ENCODE assay signal across 9 mouse cellular contexts in genomic region chr3:89228836-89229235, GRCm38 (mm10). TPM values are rescaled to one million over a fixed set of nuclear protein-coding genes. Genes with fewer than 3 reads are reported as not detected.
DNase-seq lines count a peak whose midpoint lies in the region; ATAC-seq and TF ChIP-seq lines count a peak whose summit lies in the region.
"Had no signal": no experiment of that assay in that cellular context is flagged by ENCODE, and none has a peak within 500 bp of the region (broad histone marks: within the 10 kb centered on the region; RNA-seq: fewer than 3 reads in every experiment).

Muc1 (plus strand) TSS chr3:89229057.

- H3K4me3 ChIP-seq in testis, adult 2 months (ENCODE audit: control insufficient read depth, low read depth, low read length): peak within 1 kb of the TSS; percentile 89
- peak within 1 kb of the TSS; percentile 38 for H3K4me3 ChIP-seq in hindbrain, embryonic 14.5 days (replicated peaks; ENCODE audit: low read length)
- H3K4me3 ChIP-seq in liver, embryonic 16.5 days (ENCODE audit: low read depth, low read length): peak within 1 kb of the TSS; percentile 57
- H3K4me3 ChIP-seq in stomach, embryonic 15.5 days (replicated peaks): peak within 1 kb of the TSS; percentile 46

- intact Hi-C loops in left cerebral cortex, postnatal 36 days (cut with DNase I): no loop called here

- H3K27me3 ChIP-seq in testis, adult 2 months (ENCODE audit: control insufficient read depth, insufficient read depth, low read length): no peaks in the 10 kb centered on the region
- H3K27me3 ChIP-seq in hindbrain, embryonic 14.5 days (ENCODE audit: control insufficient read depth, insufficient read depth, low read length): no peaks in the 10 kb centered on the region
- peaks cover 51% of the 10 kb centered on the region for H3K27me3 ChIP-seq in liver, embryonic 16.5 days (ENCODE audit: control insufficient read depth, insufficient read depth, low read depth, low read length)
- no peaks in the 10 kb centered on the region for H3K27me3 ChIP-seq in stomach, embryonic 15.5 days (replicated peaks)

- 35% methylated on average over 10 of the region's 10 CpGs for whole genome bisulfite sequencing in hindbrain, embryonic 14.5 days
- 32% methylated on average over 10 of the region's 10 CpGs for WGBS in liver, embryonic 16.5 days (ENCODE audit: insufficient replicate concordance)
- 30% methylated on average over 10 of the region's 10 CpGs for WGBS in stomach, embryonic 15.5 days

- no peaks in the 10 kb centered on the region for H3K9me3 ChIP-seq in hindbrain, embryonic 14.5 days (ENCODE audit: control insufficient read depth, low read length)
- no peaks in the 10 kb centered on the region for H3K9me3 ChIP-seq in liver, embryonic 16.5 days (replicated peaks; ENCODE audit: control insufficient read depth, low read length)
- no peaks in the 10 kb centered on the region for H3K9me3 ChIP-seq in stomach, embryonic 15.5 days

- no peak for ATAC-seq in hindbrain, embryonic 14.5 days (ENCODE audit: low FRiP score)
- ATAC-seq in liver, embryonic 16.5 days (ENCODE audit: low read depth): no peak
- peak; percentile 14; the same call in 1 of the 2 replicates for ATAC-seq in stomach, embryonic 15.5 days (ENCODE audit: insufficient read depth, low FRiP score, low read depth)

- H3K9ac ChIP-seq in hindbrain, embryonic 14.5 days: peak within 1 kb of the TSS; percentile 18; the same call in 1 of the 2 replicates
- no peak within 1 kb of the TSS for H3K9ac ChIP-seq in liver, embryonic 16.5 days (ENCODE audit: low read depth, low read length)
- H3K9ac ChIP-seq in stomach, embryonic 15.5 days: no peak within 1 kb of the TSS

- H3K36me3 ChIP-seq in testis, adult 2 months (ENCODE audit: control insufficient read depth, insufficient read depth, low read length): no peaks in the 10 kb centered on the region
- peaks cover 10% of the 10 kb centered on the region for H3K36me3 ChIP-seq in hindbrain, embryonic 14.5 days (replicated peaks; ENCODE audit: control insufficient read depth, insufficient read depth)
- no peaks in the 10 kb centered on the region for H3K36me3 ChIP-seq in liver, embryonic 16.5 days (ENCODE audit: control insufficient read depth, insufficient read depth)
- H3K36me3 ChIP-seq in stomach, embryonic 15.5 days: no peaks in the 10 kb centered on the region

- peak within 1 kb of the TSS; percentile 76 for H3K27ac ChIP-seq in testis, adult 2 months (ENCODE audit: control insufficient read depth, insufficient read depth, low read depth, low read length)
- H3K27ac ChIP-seq in hindbrain, embryonic 14.5 days: peak within 1 kb of the TSS; percentile 51
- H3K27ac ChIP-seq in liver, embryonic 16.5 days (ENCODE audit: low read length): no peak within 1 kb of the TSS
- H3K27ac ChIP-seq in stomach, embryonic 15.5 days: peak within 1 kb of the TSS; percentile 60

- DNase-seq in testis, postnatal 10 days (ENCODE audit: low spot score): no peak
- no peak for DNase-seq in hindbrain, embryonic 14.5 days (ENCODE audit: low spot score)
- DNase-seq in adrenal gland, adult 18-20 months (ENCODE audit: low spot score in 2 of 2): no peak
- no peak for DNase-seq in right cerebral cortex, postnatal 4 days
- no peak for DNase-seq in left cerebral cortex, postnatal 36 days (ENCODE audit: low spot score in 2 of 2)

- TF ChIP-seq POLR2A in testis, adult 2 months (IDR thresholded peaks at IDR 0.05; ENCODE audit: control insufficient read depth, low read depth, low read length): no peak

- no peak for TF ChIP-seq CTCF in testis, adult 2 months (IDR thresholded peaks at IDR 0.05; ENCODE audit: control insufficient read depth, insufficient read depth, insufficient replicate concordance, low read depth, low read length)

- peaks cover 20% of the 10 kb centered on the region for H3K4me1 ChIP-seq in testis, adult 2 months (ENCODE audit: control insufficient read depth, insufficient read depth, low read length)
- peaks cover 35% of the 10 kb centered on the region for H3K4me1 ChIP-seq in hindbrain, embryonic 14.5 days (replicated peaks; ENCODE audit: control insufficient read depth, insufficient read depth, low read length)
- H3K4me1 ChIP-seq in liver, embryonic 16.5 days (ENCODE audit: control insufficient read depth, low read depth, low read length): peaks cover 15% of the 10 kb centered on the region
- peaks cover 37% of the 10 kb centered on the region for H3K4me1 ChIP-seq in stomach, embryonic 15.5 days

- H3K4me2 ChIP-seq in hindbrain, embryonic 14.5 days (replicated peaks): peak within 1 kb of the TSS; percentile 56
- H3K4me2 ChIP-seq in liver, embryonic 16.5 days (ENCODE audit: low read depth, low read length): peak within 1 kb of the TSS; percentile 74
- peak within 1 kb of the TSS; percentile 82 for H3K4me2 ChIP-seq in stomach, embryonic 15.5 days

RNA-seq across cellular contexts. Expression of gene Muc1, which starts in this region (rescaled TPM):
- 35.1 and 38.3 TPM in 2 replicates for polyA plus RNA-seq in testis, adult 2 months (2012; rRNA removed)
- polyA plus RNA-seq in hindbrain, embryonic 14.5 days (2014; fragmentation: Nextera tagmentation; extraction: Ambion mirVana): 0.47 and 0.52 TPM in 2 replicates
- 0.11 and 1.0 TPM in 2 replicates for polyA plus RNA-seq in liver, embryonic 16.5 days (2015; fragmentation: Nextera tagmentation; extraction: Ambion mirVana)
- 64.2 and 89.1 TPM in 2 replicates for polyA plus RNA-seq in stomach, embryonic 15.5 days (2015; fragmentation: Nextera tagmentation; extraction: Ambion mirVana)
- total RNA-seq in adrenal gland, adult 18-20 months (2021): under 1 TPM; 0.23 to 0.35 TPM
- total RNA-seq in left cerebral cortex, postnatal 36 days (2021): 1 to 10 TPM in 1 of 2 experiments, under 1 TPM in 1; 0.44 to 1.1 TPM
- total RNA-seq: common myeloid progenitor, adult 5-6 weeks had no signal

Comparison
In these comparisons a context has a peak if more than half of its experiments do, and no peak if none do; other contexts are left out.
1. RNA of gene Muc1 (polyA plus RNA-seq): 64.2 to 89.1 TPM in stomach, embryonic 15.5 days and 35.1 to 38.3 TPM in testis, adult 2 months; 0.11 to 1.0 TPM in liver, embryonic 16.5 days and 0.47 to 0.52 TPM in hindbrain, embryonic 14.5 days; every median in the first group is over 10 times any median in the second.
2. H3K4me3 ChIP-seq: peak in every context shown above with its lines; median percentile 89 in testis, adult 2 months; 57 in liver, embryonic 16.5 days; 46 in stomach, embryonic 15.5 days; 38 in hindbrain, embryonic 14.5 days.
3. Peak in every context shown above with its lines, with median percentiles within 50 percentile points of each other: H3K4me2 ChIP-seq.